Mouse (Mus musculus): ENCODE data around the gene Drg1. TPM values are rescaled to one million over a fixed set of nuclear protein-coding genes. Genes with fewer than 3 reads are reported as not detected.

The Drg1 gene
- polyA plus RNA-seq, 1 experiment from 2014 or later = 263 TPM

DNA sequence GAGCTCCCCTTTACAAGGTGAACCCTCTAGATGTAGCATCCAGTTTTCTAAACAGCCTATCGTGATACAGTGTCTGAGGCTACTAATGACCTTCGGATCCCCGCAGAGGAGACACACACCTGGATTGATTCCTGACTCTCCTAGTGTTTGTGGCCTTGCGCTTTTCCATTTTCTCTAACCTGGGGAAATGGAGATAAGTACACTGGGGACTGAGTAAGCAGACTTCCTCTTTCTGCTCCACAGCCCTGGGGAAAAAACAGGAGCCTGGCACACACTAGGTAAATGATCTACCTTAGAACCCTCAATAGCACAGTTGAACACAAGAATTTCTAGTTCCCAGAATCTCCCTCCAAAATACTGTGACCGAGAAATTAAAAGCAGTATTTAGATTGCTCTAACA lies 21.7 kb upstream of the Drg1 start:
- Histone ChIP-seq H3K27me3 (ENCODE audit: insufficient read depth, poor library complexity, severe bottlenecking) (no peaks in the 10 kb centered on the region), H3K27ac (peak overlapping the region; percentile 100), H3K36me3 (peaks cover 9% of the 10 kb centered on the region; the same call in 1 of the 2 replicates), H3K9me3 (no peaks in the 10 kb centered on the region), H3K4me1 (peaks cover 23% of the 10 kb centered on the region), H3K4me3 (peak overlapping the region; percentile 90)
- DNase-seq (ENCODE audit: low spot score) = no peak
- WGBS = 58% methylated on average over 5 of the region's 5 CpGs

DNA sequence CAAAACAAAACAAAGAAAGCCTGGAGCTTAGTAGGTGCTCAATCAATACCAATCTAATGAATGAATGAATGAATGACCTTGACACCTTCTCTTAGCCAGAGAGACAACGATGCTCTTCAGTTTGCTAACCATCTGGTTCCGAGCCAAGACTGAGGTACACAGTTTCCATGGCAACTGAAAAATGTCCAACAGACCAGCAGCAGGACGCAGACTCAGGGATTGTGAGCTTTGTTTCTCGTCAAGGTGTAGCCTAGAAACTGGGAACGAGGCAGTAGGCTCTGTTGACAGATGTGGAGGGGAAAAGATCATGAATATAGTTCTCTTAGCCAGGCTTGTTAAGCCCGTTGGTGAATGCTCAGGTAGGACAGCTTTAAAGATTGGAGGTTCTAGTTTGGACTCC lies 20.9 kb upstream of the Drg1 start:
- DNase-seq (ENCODE audit: low spot score) = no peak
- WGBS = 72% methylated on average over 6 of the region's 6 CpGs

DNA sequence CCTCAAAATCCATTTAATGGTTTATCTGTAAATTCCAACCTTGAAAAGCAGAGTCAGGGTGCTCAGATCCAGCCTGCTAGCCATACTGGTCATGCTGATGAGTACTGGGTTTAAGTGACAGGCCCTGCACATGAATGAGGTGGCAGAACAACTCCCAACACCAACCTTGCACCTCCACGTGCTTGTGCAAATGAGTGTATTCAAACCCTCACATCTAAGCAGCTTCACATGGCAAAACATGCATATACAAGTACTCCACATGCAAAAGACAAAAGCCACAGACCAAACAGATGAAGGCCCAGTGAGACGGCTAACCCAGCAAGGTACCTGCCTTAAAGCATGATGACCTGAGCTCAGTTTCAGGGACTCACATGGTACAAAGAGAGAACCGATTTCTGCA lies 19.7 kb upstream of the Drg1 start:
- Histone ChIP-seq H3K9me3 (peaks cover 12% of the 10 kb centered on the region), H3K27ac (no peak overlapping the region), H3K36me3 (0 out of 2 replicates have a peak, but pooled peaks cover 3% of the 10 kb centered on the region), H3K27me3 (ENCODE audit: insufficient read depth, poor library complexity, severe bottlenecking) (no peaks in the 10 kb centered on the region), H3K4me3 (no peak overlapping the region), H3K4me1 (peaks cover 8% of the 10 kb centered on the region)
- DNase-seq (ENCODE audit: low spot score) = no peak
- 83% methylated on average over 3 of the region's 3 CpGs for WGBS

More for the DNA sequence above, 20.9 kb upstream of the Drg1 start:
- no peaks in the 10 kb centered on the region for H3K27me3 ChIP-seq (ENCODE audit: insufficient read depth, poor library complexity, severe bottlenecking)
- H3K4me3 ChIP-seq = no peak overlapping the region
- H3K27ac ChIP-seq = no peak overlapping the region
- 0 out of 2 replicates have a peak, but pooled peaks cover 6% of the 10 kb centered on the region for H3K36me3 ChIP-seq
- peaks cover 2% of the 10 kb centered on the region; the same call in 1 of the 2 replicates for H3K9me3 ChIP-seq
- H3K4me1 ChIP-seq = peaks cover 15% of the 10 kb centered on the region

DNA sequence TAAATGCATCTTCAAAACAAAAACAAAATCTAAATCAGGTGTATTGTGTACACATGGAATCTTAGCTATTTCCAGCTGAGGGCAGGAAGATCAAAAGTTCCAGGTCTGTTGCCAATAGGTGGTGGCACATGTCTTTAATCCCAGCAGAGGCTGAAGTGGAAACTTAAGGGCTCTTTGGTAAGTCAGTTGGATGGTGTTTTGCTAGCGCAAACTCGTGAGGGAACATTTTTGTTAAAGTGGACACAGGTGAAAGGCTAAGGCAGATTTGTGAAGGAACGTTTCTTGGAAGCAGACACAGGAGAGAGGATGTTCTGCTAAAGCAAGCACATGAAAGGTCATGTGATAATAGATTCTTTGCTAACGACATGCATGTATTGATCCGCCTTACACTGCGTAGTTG lies 17.4 kb upstream of the Drg1 start:
- Histone ChIP-seq H3K27ac (no peak overlapping the region), H3K4me3 (no peak overlapping the region), H3K9me3 (peaks cover 14% of the 10 kb centered on the region), H3K4me1 (peaks cover 8% of the 10 kb centered on the region), H3K27me3 (ENCODE audit: insufficient read depth, poor library complexity, severe bottlenecking) (no peaks in the 10 kb centered on the region), H3K36me3 (0 out of 2 replicates have a peak, but pooled peaks cover 2% of the 10 kb centered on the region)
- DNase-seq (ENCODE audit: low spot score) = no peak
- 92% methylated on average over 6 of the region's 6 CpGs for WGBS

DNA sequence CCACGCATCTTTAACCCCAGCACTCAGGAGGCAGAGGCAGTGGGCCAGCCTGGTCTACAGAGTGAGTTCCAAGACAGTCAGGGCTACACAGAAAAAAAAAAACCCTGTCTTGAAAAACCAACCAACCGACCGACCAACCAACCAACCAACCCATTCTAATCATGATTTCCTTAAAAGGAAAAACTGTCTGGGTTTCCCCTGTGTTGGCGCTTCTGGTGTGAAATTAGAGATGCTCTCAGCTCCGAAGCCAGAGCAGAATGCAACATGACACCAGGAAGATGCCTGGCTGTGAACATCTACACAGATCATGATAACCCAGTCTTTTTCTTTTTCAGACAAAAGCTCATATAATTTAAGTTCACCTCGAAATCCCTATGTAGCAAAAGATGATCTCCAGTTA lies 16.7 kb upstream of the Drg1 start:
- Histone ChIP-seq H3K27ac (no peak overlapping the region), H3K4me1 (peaks cover 3% of the 10 kb centered on the region), H3K4me3 (no peak overlapping the region), H3K36me3 (0 out of 2 replicates have a peak, but pooled peaks cover 2% of the 10 kb centered on the region), H3K27me3 (ENCODE audit: insufficient read depth, poor library complexity, severe bottlenecking) (no peaks in the 10 kb centered on the region), H3K9me3 (peaks cover 14% of the 10 kb centered on the region)
- DNase-seq (ENCODE audit: low spot score) = no peak
- WGBS = 78% methylated on average over 6 of the region's 6 CpGs

DNA sequence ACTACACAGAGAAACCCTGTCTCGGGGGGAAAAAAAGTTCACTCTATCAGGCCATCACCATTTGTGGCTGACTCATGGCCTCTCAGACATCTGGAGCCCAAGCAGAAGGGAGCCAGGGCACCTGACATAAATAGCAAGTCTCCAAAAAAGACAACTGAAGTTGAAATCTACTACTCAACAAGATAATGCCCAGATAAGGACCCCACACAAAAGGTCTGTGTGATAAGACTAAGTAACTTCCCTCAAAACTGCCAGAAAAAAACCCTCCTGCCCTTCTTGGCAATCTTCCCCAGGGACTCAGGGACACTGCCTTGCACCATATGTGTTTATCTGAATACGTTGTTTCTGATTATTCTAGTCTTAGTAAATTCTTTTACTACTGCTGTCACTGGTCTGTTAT lies 13.5 kb upstream of the Drg1 start:
- no peak for DNase-seq (ENCODE audit: low spot score)
- Histone ChIP-seq H3K27ac (no peak overlapping the region), H3K4me1 (no peaks in the 10 kb centered on the region), H3K27me3 (ENCODE audit: insufficient read depth, poor library complexity, severe bottlenecking) (no peaks in the 10 kb centered on the region), H3K4me3 (no peak overlapping the region), H3K36me3 (0 out of 2 replicates have a peak, but pooled peaks cover 2% of the 10 kb centered on the region), H3K9me3 (peaks cover 14% of the 10 kb centered on the region)
- 46% methylated on average over 2 of the region's 2 CpGs for WGBS

DNA sequence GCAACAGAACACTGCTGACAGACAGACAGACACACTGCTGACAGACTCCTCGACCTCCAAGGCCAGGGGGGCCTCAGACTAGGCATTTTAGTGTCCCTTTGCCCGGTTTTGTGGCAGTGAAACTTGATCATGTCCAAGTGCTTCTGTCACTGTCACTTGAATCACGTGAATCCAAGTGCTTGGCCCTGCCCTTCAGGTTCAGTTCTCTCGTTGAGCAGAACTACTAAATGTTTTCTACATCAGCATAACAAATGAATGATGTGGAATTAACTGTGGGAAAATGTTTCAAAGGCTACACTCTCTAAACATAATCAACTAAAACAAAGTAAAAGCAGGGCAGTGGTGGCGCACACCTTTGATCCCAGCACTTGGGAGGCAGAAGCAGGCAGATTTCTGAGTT lies 12.1 kb upstream of the Drg1 start:
- Histone ChIP-seq H3K9me3 (peaks cover 14% of the 10 kb centered on the region), H3K4me1 (no peaks in the 10 kb centered on the region), H3K36me3 (0 out of 2 replicates have a peak, but pooled peaks cover 2% of the 10 kb centered on the region), H3K4me3 (no peak overlapping the region), H3K27ac (no peak overlapping the region), H3K27me3 (ENCODE audit: insufficient read depth, poor library complexity, severe bottlenecking) (no peaks in the 10 kb centered on the region)
- no peak for DNase-seq (ENCODE audit: low spot score)
- 57% methylated on average over 5 of the region's 5 CpGs for WGBS

DNA sequence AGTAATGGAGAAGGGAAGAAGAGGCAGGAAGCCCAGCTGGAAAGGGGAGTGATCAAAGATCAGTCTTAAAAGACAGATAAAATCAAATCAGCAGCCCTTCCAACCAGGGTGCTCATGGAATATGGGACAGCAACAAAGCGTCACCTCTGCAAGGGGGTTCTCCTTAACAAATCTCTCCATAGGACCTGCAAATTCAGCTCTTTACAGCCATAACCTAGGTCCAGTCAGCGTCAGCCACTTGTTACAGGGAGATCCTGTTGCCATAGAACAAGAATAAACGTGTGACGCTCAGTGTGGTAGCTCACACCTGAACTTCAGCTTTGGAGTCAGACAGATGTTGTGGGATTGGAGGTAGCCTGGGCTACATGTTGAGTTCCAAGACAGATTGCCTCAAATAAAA lies 3.0 kb upstream of the Drg1 start:
- Histone ChIP-seq H3K27ac (no peak overlapping the region), H3K4me3 (no peak overlapping the region), H3K4me1 (peaks cover 9% of the 10 kb centered on the region), H3K9me3 (no peaks in the 10 kb centered on the region), H3K36me3 (0 out of 2 replicates have a peak, but pooled peaks cover under 1% of the 10 kb centered on the region), H3K27me3 (ENCODE audit: insufficient read depth, poor library complexity, severe bottlenecking) (no peaks in the 10 kb centered on the region)
- no peak for DNase-seq (ENCODE audit: low spot score)
- 38% methylated on average over 4 of the region's 4 CpGs for WGBS

DNA sequence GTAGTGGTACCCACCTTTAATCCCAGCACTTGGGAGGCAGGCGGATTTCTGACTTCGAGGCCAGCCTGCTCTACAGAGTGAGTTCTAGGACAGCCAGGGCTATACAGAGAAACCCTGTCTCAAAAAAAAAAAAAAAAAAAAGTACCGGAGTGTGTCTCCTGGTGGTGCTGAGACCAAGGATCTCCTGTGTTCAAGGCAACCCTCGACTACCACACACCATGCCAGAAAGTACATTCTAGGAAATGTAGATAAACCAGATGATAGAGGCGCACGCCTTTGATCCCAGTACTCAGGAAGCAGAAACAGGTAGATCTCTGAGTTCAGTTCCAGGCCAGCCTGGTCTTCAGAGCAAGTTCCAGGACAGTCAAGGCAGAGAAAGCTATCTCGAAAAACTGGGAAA lies 918 bp upstream of the Drg1 start:
- Histone ChIP-seq H3K27me3 (ENCODE audit: insufficient read depth, poor library complexity, severe bottlenecking) (no peaks in the 10 kb centered on the region), H3K9me3 (no peaks in the 10 kb centered on the region), H3K27ac (peak overlapping the region; percentile 95), H3K4me1 (peaks cover 9% of the 10 kb centered on the region), H3K36me3 (peaks cover 20% of the 10 kb centered on the region), H3K4me3 (peak overlapping the region; percentile 77)
- 47% methylated on average over 7 of the region's 7 CpGs for WGBS
- DNase-seq (ENCODE audit: low spot score) = no peak

DNA sequence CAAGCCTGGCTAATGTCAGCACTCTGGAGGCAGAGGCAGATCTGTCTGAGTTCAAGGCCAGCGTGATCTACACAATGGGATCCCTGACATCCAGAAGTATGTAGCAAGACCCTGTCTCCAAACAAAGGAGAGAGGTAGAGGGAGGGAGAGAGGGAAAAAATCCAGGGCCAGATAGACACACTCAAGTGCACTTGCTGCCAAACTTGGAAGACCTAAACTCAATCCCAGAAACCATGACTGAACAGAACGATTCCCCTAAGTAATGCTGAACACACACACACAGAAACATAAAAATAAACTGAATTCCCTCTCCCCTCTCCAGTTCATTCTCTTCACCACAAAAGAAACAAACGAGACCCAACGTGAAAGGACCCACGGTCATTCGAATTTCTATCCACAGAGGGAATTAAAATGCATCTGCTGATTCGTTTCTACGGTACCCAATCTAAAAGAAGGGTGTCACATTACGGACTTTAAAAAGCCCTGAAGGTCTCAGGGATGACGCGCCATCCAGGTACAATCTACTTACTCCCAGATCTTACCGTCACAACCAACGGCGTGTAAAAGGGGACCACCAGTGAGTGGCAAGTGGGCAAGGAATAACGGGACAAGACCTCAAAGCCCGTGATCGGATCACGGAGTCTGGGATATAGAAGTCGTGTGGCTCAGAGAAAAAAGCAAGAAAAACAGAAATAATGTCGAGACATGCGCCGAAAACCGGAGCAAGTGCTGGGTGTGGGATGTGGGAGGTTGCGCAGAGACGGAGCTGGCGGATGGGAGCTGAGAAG lies 730 bp downstream of the Drg1 start:
- peak; percentile 82 for DNase-seq (ENCODE audit: low spot score)
- H3K4me1 ChIP-seq = peaks cover 9% of the 10 kb centered on the region
- peak overlapping the region; percentile 77 for H3K4me3 ChIP-seq
- no peaks in the 10 kb centered on the region for H3K27me3 ChIP-seq (ENCODE audit: insufficient read depth, poor library complexity, severe bottlenecking)
- no peaks in the 10 kb centered on the region for H3K9me3 ChIP-seq
- H3K36me3 ChIP-seq = peaks cover 37% of the 10 kb centered on the region
- WGBS = 2% methylated on average over 26 of the region's 26 CpGs
- peak overlapping the region; percentile 95 for H3K27ac ChIP-seq

DNA sequence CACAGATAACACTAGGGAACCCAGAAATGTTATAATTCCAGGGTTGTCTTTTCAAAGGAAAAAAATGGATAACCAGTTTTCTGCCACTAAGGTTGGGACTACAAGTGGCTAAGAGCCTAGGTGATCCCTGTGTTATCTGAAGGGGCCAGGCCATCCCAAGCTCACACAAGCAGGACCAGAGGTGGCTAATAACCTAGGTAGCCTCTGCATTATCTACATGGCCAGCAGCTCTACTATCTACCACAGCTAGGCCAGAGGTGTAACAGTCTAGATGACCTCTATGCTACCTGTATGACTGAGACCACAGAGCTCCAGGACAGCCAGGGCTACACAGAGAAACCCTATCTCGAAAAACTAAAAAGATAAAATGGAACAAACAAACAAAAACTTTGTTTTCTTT lies 6.7 kb downstream of the Drg1 start:
- Histone ChIP-seq H3K36me3 (peaks cover 95% of the 10 kb centered on the region), H3K9me3 (no peaks in the 10 kb centered on the region), H3K4me1 (peaks cover under 1% of the 10 kb centered on the region), H3K4me3 (no peak overlapping the region), H3K27ac (no peak overlapping the region), H3K27me3 (ENCODE audit: insufficient read depth, poor library complexity, severe bottlenecking) (no peaks in the 10 kb centered on the region)
- DNase-seq (ENCODE audit: low spot score) = no peak
- 86% methylated on average over 1 of the region's 1 CpGs for WGBS

DNA sequence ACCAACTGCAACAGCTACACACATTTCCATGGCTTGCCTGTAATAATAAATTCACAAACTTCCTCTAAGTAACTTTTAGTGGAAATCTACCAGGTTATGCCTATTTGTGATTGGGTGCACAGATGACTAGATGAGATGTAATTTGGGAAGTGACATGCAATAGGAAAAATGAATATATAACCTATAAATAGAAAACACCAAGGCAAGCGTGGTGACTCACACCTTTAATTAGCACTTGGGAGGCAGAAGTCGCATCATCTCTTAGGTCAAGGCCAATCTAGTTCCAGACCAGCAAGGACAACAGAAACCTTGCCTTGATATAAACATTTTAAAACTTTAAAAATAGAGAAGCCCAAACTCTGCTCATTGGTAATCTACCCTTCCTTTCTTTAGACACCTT lies 18.8 kb downstream of the Drg1 start:
- 91% methylated on average over 2 of the region's 2 CpGs for WGBS
- H3K36me3 ChIP-seq = peaks cover 93% of the 10 kb centered on the region
- H3K27me3 ChIP-seq (ENCODE audit: insufficient read depth, poor library complexity, severe bottlenecking) = no peaks in the 10 kb centered on the region

DNA sequence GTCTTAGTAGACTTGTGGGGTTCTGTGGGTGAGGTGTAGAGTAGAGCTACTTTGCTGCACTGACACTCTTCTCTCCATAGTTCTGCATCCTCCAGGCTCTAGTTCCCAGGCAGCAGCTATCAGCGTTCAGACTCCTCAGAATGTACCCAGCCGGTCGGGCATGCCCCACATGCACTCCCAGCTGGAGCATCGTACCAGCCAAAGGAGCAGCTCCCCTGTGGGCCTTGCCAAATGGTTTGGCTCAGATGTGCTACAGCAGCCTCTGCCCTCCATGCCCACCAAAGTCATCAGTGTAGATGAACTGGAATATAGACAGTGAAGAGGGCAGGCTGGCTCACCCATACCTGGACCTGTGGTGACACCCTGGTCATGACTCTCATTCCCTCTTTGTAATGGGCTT lies 22.4 kb downstream of the Drg1 start:
- no peak overlapping the region for H3K4me3 ChIP-seq

More for the DNA sequence above, 18.8 kb downstream of the Drg1 start:
- no peak overlapping the region for H3K4me3 ChIP-seq
- no peaks in the 10 kb centered on the region for H3K9me3 ChIP-seq
- no peak for DNase-seq (ENCODE audit: low spot score)
- no peaks in the 10 kb centered on the region for H3K4me1 ChIP-seq
- no peak overlapping the region for H3K27ac ChIP-seq

More for the DNA sequence above, 22.4 kb downstream of the Drg1 start:
- Histone ChIP-seq H3K36me3 (peaks cover 94% of the 10 kb centered on the region), H3K4me1 (no peaks in the 10 kb centered on the region), H3K9me3 (no peaks in the 10 kb centered on the region), H3K27me3 (ENCODE audit: insufficient read depth, poor library complexity, severe bottlenecking) (no peaks in the 10 kb centered on the region), H3K27ac (no peak overlapping the region)
- 81% methylated on average over 4 of the region's 4 CpGs for WGBS
- DNase-seq (ENCODE audit: low spot score) = no peak
